23 mouse cellular contexts compared by ENCODE assay signal in genomic region chr6:6856881-6857280, GRCm38 (mm10). TPM values are rescaled to one million over a fixed set of nuclear protein-coding genes. Genes with fewer than 3 reads are reported as not detected.
DNase-seq lines count a peak whose midpoint lies in the region; ATAC-seq lines count a peak whose summit lies in the region.
"Had no signal": no experiment of that assay in that cellular context is flagged by ENCODE, and none has a peak within 500 bp of the region (broad histone marks: within the 10 kb centered on the region; RNA-seq: fewer than 3 reads in every experiment).

No protein-coding gene starts in this region.

- H3K4me2 ChIP-seq in hindbrain, embryonic 14.5 days (replicated peaks): no peak overlapping the region
- no peak overlapping the region for H3K4me2 ChIP-seq in hindbrain, embryonic 12.5 days (replicated peaks)
- H3K4me2 ChIP-seq in embryonic facial prominence, embryonic 12.5 days (replicated peaks): peak overlapping the region; percentile 47
- H3K4me2 ChIP-seq in forebrain, embryonic 13.5 days: peak overlapping the region; percentile 56
- no peak overlapping the region for H3K4me2 ChIP-seq in midbrain, embryonic 14.5 days (ENCODE audit: low read length)
- H3K4me2 ChIP-seq: lung, embryonic 15.5 days had no signal

- H3K4me3 ChIP-seq in hindbrain, embryonic 14.5 days (replicated peaks; ENCODE audit: low read length): no peak overlapping the region
- no peak overlapping the region for H3K4me3 ChIP-seq in hindbrain, embryonic 12.5 days
- H3K4me3 ChIP-seq in embryonic facial prominence, embryonic 12.5 days: peak overlapping the region; percentile 24; the same call in 1 of the 2 replicates
- peak overlapping the region; percentile 43 for H3K4me3 ChIP-seq in forebrain, embryonic 13.5 days
- no peak overlapping the region for H3K4me3 ChIP-seq in midbrain, embryonic 14.5 days (replicated peaks; ENCODE audit: low read depth, low read length)
- H3K4me3 ChIP-seq: gastrocnemius, adult 2 months; hindbrain, embryonic 10.5 days; lung, embryonic 15.5 days had no signal

- no peak overlapping the region for H3K27ac ChIP-seq in hindbrain, embryonic 14.5 days
- no peak overlapping the region for H3K27ac ChIP-seq in hindbrain, embryonic 12.5 days
- no peak overlapping the region; the same call in 1 of the 2 replicates for H3K27ac ChIP-seq in embryonic facial prominence, embryonic 12.5 days
- peak overlapping the region; percentile 79 for H3K27ac ChIP-seq in forebrain, embryonic 13.5 days
- no peak overlapping the region for H3K27ac ChIP-seq in midbrain, embryonic 14.5 days (replicated peaks; ENCODE audit: low read depth, low read length)
- H3K27ac ChIP-seq: gastrocnemius, adult 2 months; heart, embryonic 10.5 days; hindbrain, embryonic 10.5 days; liver, embryonic 14.5 days; lung, embryonic 15.5 days had no signal

- DNase-seq in hindbrain, embryonic 14.5 days (ENCODE audit: low spot score): peak; percentile 23
- DNase-seq in midbrain, embryonic 14.5 days: peak; percentile 8
- DNase-seq in cerebellum, postnatal 36 days: no peak
- no peak for DNase-seq in cerebellum, postnatal 4 days (ENCODE audit: low spot score in 2 of 2)
- no peak for DNase-seq in kidney, adult 11 months
- DNase-seq: adrenal gland, adult 2 months; cerebellum, adult 9-10 months; gastrocnemius, adult 2 months; kidney, postnatal 36 days; thymus, postnatal 14 days had no signal

- no peaks in the 10 kb centered on the region for H3K36me3 ChIP-seq in hindbrain, embryonic 14.5 days (replicated peaks; ENCODE audit: control insufficient read depth, insufficient read depth)
- no peaks in the 10 kb centered on the region for H3K36me3 ChIP-seq in hindbrain, embryonic 12.5 days
- no peaks in the 10 kb centered on the region for H3K36me3 ChIP-seq in embryonic facial prominence, embryonic 12.5 days
- H3K36me3 ChIP-seq in forebrain, embryonic 13.5 days (ENCODE audit: poor library complexity, severe bottlenecking): no peaks in the 10 kb centered on the region
- H3K36me3 ChIP-seq in midbrain, embryonic 14.5 days (ENCODE audit: control insufficient read depth, insufficient read depth, low read length): no peaks in the 10 kb centered on the region
- H3K36me3 ChIP-seq: heart, embryonic 10.5 days; hindbrain, embryonic 10.5 days; lung, embryonic 15.5 days had no signal

- no peaks in the 10 kb centered on the region for H3K4me1 ChIP-seq in hindbrain, embryonic 14.5 days (replicated peaks; ENCODE audit: control insufficient read depth, insufficient read depth, low read length)
- peaks cover 6% of the 10 kb centered on the region for H3K4me1 ChIP-seq in hindbrain, embryonic 12.5 days
- peaks cover 17% of the 10 kb centered on the region for H3K4me1 ChIP-seq in embryonic facial prominence, embryonic 12.5 days
- H3K4me1 ChIP-seq in forebrain, embryonic 13.5 days: peaks cover 22% of the 10 kb centered on the region
- no peaks in the 10 kb centered on the region for H3K4me1 ChIP-seq in midbrain, embryonic 14.5 days (ENCODE audit: control insufficient read depth, insufficient read depth, low read length)

- no peaks in the 10 kb centered on the region for H3K9me3 ChIP-seq in hindbrain, embryonic 14.5 days (ENCODE audit: control insufficient read depth, low read length)
- no peaks in the 10 kb centered on the region for H3K9me3 ChIP-seq in hindbrain, embryonic 12.5 days (replicated peaks)
- no peaks in the 10 kb centered on the region for H3K9me3 ChIP-seq in embryonic facial prominence, embryonic 12.5 days
- no peaks in the 10 kb centered on the region for H3K9me3 ChIP-seq in forebrain, embryonic 13.5 days (replicated peaks)
- H3K9me3 ChIP-seq in midbrain, embryonic 14.5 days (ENCODE audit: control insufficient read depth, low read length): no peaks in the 10 kb centered on the region
- H3K9me3 ChIP-seq: heart, embryonic 10.5 days; hindbrain, embryonic 10.5 days; lung, embryonic 15.5 days had no signal

- no peak for ATAC-seq in hindbrain, embryonic 14.5 days (ENCODE audit: low FRiP score)
- ATAC-seq in hindbrain, embryonic 12.5 days (ENCODE audit: low FRiP score): no peak
- no peak for ATAC-seq in embryonic facial prominence, embryonic 12.5 days (ENCODE audit: insufficient number of reproducible peaks, insufficient read depth, low FRiP score, low TSS enrichment)
- ATAC-seq in forebrain, embryonic 13.5 days: no peak
- no peak for ATAC-seq in midbrain, embryonic 14.5 days (ENCODE audit: low FRiP score, low TSS enrichment)

- no peak overlapping the region for H3K9ac ChIP-seq in hindbrain, embryonic 14.5 days
- H3K9ac ChIP-seq in hindbrain, embryonic 12.5 days: no peak overlapping the region
- no peak overlapping the region for H3K9ac ChIP-seq in embryonic facial prominence, embryonic 12.5 days
- peak overlapping the region; percentile 59 for H3K9ac ChIP-seq in forebrain, embryonic 13.5 days
- H3K9ac ChIP-seq in midbrain, embryonic 14.5 days (replicated peaks; ENCODE audit: low read length): no peak overlapping the region
- H3K9ac ChIP-seq: liver, embryonic 14.5 days; lung, embryonic 15.5 days had no signal

- H3K27me3 ChIP-seq in hindbrain, embryonic 14.5 days (ENCODE audit: control insufficient read depth, insufficient read depth, low read length): peaks cover 98% of the 10 kb centered on the region
- peaks cover 92% of the 10 kb centered on the region for H3K27me3 ChIP-seq in hindbrain, embryonic 12.5 days
- H3K27me3 ChIP-seq in embryonic facial prominence, embryonic 12.5 days: peaks cover 78% of the 10 kb centered on the region
- peaks cover 94% of the 10 kb centered on the region for H3K27me3 ChIP-seq in forebrain, embryonic 13.5 days
- peaks cover 91% of the 10 kb centered on the region for H3K27me3 ChIP-seq in midbrain, embryonic 14.5 days (ENCODE audit: control insufficient read depth, insufficient read depth, low read length)

- 2% methylated on average over 4 of the region's 4 CpGs for WGBS in hindbrain, embryonic 14.5 days
- 1% methylated on average over 4 of the region's 4 CpGs for WGBS in hindbrain, embryonic 12.5 days
- whole genome bisulfite sequencing in embryonic facial prominence, embryonic 12.5 days: 3% methylated on average over 4 of the region's 4 CpGs
- 1% methylated on average over 4 of the region's 4 CpGs for WGBS in forebrain, embryonic 13.5 days
- WGBS in midbrain, embryonic 14.5 days: 1% methylated on average over 4 of the region's 4 CpGs

RNA-seq across cellular contexts. Expression of gene Dlx6, which starts 6.3 kb away (rescaled TPM):
- polyA plus RNA-seq in hindbrain, embryonic 14.5 days (2014; fragmentation: Nextera tagmentation; extraction: Ambion mirVana): not detected in 2 replicates
- polyA plus RNA-seq in hindbrain, embryonic 12.5 days (2016; fragmentation: Nextera tagmentation; extraction: Ambion mirVana): 1.0 and 2.6 TPM in 2 replicates
- polyA plus RNA-seq in embryonic facial prominence, embryonic 12.5 days (2016; fragmentation: Nextera tagmentation; extraction: Ambion mirVana): 8.0 and 13.5 TPM in 2 replicates
- polyA plus RNA-seq in forebrain, embryonic 13.5 days (2015; fragmentation: Nextera tagmentation; extraction: Ambion mirVana): 15.5 and 16.2 TPM in 2 replicates
- polyA plus RNA-seq in midbrain, embryonic 14.5 days (2014; fragmentation: Nextera tagmentation; extraction: Ambion mirVana): not detected in 2 replicates
- polyA plus RNA-seq: adrenal gland, adult 2 months; gonadal fat pad, adult 2 months; heart, postnatal 0 days; intestine, embryonic 14.5 days; kidney, embryonic 14.5 days; liver, embryonic 14.5 days; lung, embryonic 15.5 days; neural tube, embryonic 11.5 days; small intestine, adult 2 months had no signal

RNA-seq across cellular contexts. Expression of gene Dlx5, which starts 25.0 kb away (rescaled TPM):
- polyA plus RNA-seq in hindbrain, embryonic 14.5 days (2014; fragmentation: Nextera tagmentation; extraction: Ambion mirVana): not detected in 2 replicates
- polyA plus RNA-seq in hindbrain, embryonic 12.5 days (2016; fragmentation: Nextera tagmentation; extraction: Ambion mirVana): 10.7 and 19.2 TPM in 2 replicates
- 70.1 and 103 TPM in 2 replicates for polyA plus RNA-seq in embryonic facial prominence, embryonic 12.5 days (2016; fragmentation: Nextera tagmentation; extraction: Ambion mirVana)
- 84.5 and 91.5 TPM in 2 replicates for polyA plus RNA-seq in forebrain, embryonic 13.5 days (2015; fragmentation: Nextera tagmentation; extraction: Ambion mirVana)
- 0.26 and 0.82 TPM in 2 replicates for polyA plus RNA-seq in midbrain, embryonic 14.5 days (2014; fragmentation: Nextera tagmentation; extraction: Ambion mirVana)
- polyA plus RNA-seq: liver, embryonic 14.5 days; small intestine, adult 2 months had no signal

Comparison
In these comparisons a context has a peak if more than half of its experiments do, and no peak if none do; other contexts are left out.
1. DNase-seq: peak in hindbrain, embryonic 14.5 days (single experiment) and midbrain, embryonic 14.5 days (single experiment); none in cerebellum, postnatal 36 days (0 of 2), cerebellum, postnatal 4 days (0 of 2) and kidney, adult 11 months (single experiment).
2. H3K4me2 ChIP-seq: peak in embryonic facial prominence, embryonic 12.5 days (single experiment) and forebrain, embryonic 13.5 days (single experiment); none in hindbrain, embryonic 14.5 days (single experiment), hindbrain, embryonic 12.5 days (single experiment) and midbrain, embryonic 14.5 days (single experiment).
3. H3K4me3 ChIP-seq: peak in embryonic facial prominence, embryonic 12.5 days (single experiment) and forebrain, embryonic 13.5 days (single experiment); none in hindbrain, embryonic 14.5 days (single experiment), hindbrain, embryonic 12.5 days (single experiment) and midbrain, embryonic 14.5 days (single experiment).